Mouse (Mus musculus) lung, postnatal 0 days (tissue): ENCODE data around the gene Cntn5. TPM values are rescaled to one million over a fixed set of nuclear protein-coding genes. Genes with fewer than 3 reads are reported as not detected.
A peak's percentile ranks its signal among the peaks of the same experiment; 100 is the strongest.

Source experiments
- ATAC-seq: fragments of 200-750 bp; cut with Nextera tagmentation; 2 replicates; pipeline ENCODE4 v1.8.0; 2017; ENCODE audit warnings: moderate library complexity
- DNase-seq: peaks from one replicate; pipeline ENCODE4 v3.0.0-alpha.2; 2016; ENCODE audit warnings: low spot score
- H3K27ac ChIP-seq: fragments of 300-500 bp; sonication (generic); 2 replicates; pipeline ENCODE4 v1.5.1; 2014; ENCODE audit warnings: antibody characterized with exemption, mild to moderate bottlenecking, low read length, mixed read lengths
- H3K27me3 ChIP-seq: fragments of 300-500 bp; sonication (generic); replicated peaks from 2 replicates; pipeline ENCODE4 v1.6.1; 2014; ENCODE audit warnings: low read length, mixed read lengths; ENCODE audit not compliant: insufficient read depth
- H3K36me3 ChIP-seq: fragments of 300-500 bp; sonication (generic); 2 replicates; pipeline ENCODE4 v1.6.1; 2014; ENCODE audit warnings: low read length, mixed read lengths; ENCODE audit not compliant: insufficient read depth
- H3K4me1 ChIP-seq: fragments of 300-500 bp; sonication (generic); 2 replicates; pipeline ENCODE4 v1.6.1; 2014; ENCODE audit warnings: antibody characterized with exemption, low read depth, low read length, mixed read lengths; ENCODE audit not compliant: insufficient read depth
- H3K4me2 ChIP-seq: fragments of 300-500 bp; sonication (generic); replicated peaks from 2 replicates; pipeline ENCODE4 v1.6.1; 2014; ENCODE audit warnings: low read depth, mild to moderate bottlenecking, low read length, moderate library complexity, mixed read lengths
- H3K4me3 ChIP-seq: fragments of 300-500 bp; sonication (generic); 2 replicates; pipeline ENCODE4 v1.5.1; 2014; ENCODE audit warnings: low read depth, low read length
- H3K9ac ChIP-seq: fragments of 300-500 bp; sonication (generic); replicated peaks from 2 replicates; pipeline ENCODE4 v1.6.1; 2014; ENCODE audit warnings: low read depth, mild to moderate bottlenecking
- H3K9me3 ChIP-seq: fragments of 300-500 bp; sonication (generic); 2 replicates; pipeline ENCODE4 v1.6.1; 2016; ENCODE audit warnings: low read length, mixed read lengths
- CTCF ChIP-seq: IDR thresholded peaks from 2 replicates; pipeline ENCODE4 v1.5.1; 2016; ENCODE audit warnings: antibody characterized with exemption, mild to moderate bottlenecking
- EP300 ChIP-seq: IDR thresholded peaks from 2 replicates; pipeline ENCODE4 v1.6.1; 2016; ENCODE audit warnings: antibody characterized with exemption, mild to moderate bottlenecking, control low read depth
- WGBS: fragments of 180-500 bp; shearing (Covaris S2); extraction: QIAGEN DNeasy Blood & Tissue Kit; methylation state at CpG from one replicate; pipeline ENCODE4 v1.1.7; 2014; 5-methylcytosine and 5-hydroxymethylcytosine counted together
- polyA plus RNA-seq: library from polyadenylated mRNA; unstranded; fragments of >200 nt; fragmentation: Nextera tagmentation; extraction: Ambion mirVana; gene quantifications from 2 replicates; pipeline ENCODE4 v1.2.1, GENCODE M21; 2015

The Cntn5 gene
- polyA plus RNA-seq, 1 experiment from 2014 or later, result not detected

DNA sequence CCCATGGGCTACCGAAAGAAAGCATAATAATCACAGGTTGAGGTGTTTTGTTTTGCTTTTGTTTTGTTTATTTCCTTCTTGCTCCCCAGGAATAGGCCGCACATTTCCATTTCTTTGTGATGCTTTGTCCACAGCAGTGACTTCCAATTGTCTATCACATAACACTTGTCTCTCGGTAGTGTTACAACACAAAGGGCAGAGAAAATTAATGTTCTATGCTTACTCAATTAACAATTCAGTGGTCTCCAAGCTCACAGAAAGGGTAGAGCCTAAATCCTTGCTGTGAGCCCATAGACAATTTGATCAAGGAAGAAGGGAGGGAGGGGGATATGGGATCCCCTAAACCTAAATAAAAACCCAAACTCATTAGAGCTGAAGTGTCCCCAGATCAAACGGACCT is 671.2 kb downstream of the Cntn5 start:
- H3K4me3 ChIP-seq, result no peak overlapping the region
- H3K27me3 ChIP-seq, result no peaks in the 10 kb centered on the region
- ATAC-seq (no peak), DNase-seq (no peak)
- no peak overlapping the region for H3K9ac ChIP-seq
- no peaks in the 10 kb centered on the region for H3K4me1 ChIP-seq
- no peak overlapping the region for H3K27ac ChIP-seq
- no peak overlapping the region for H3K4me2 ChIP-seq
- WGBS, result 77% methylated on average over 4 of the region's 4 CpGs
- TF ChIP-seq EP300, result no peak
- no peak for TF ChIP-seq CTCF
- H3K36me3 ChIP-seq, result no peaks in the 10 kb centered on the region
- H3K9me3 ChIP-seq, result no peaks in the 10 kb centered on the region; the same call in 1 of the 2 replicates

DNA sequence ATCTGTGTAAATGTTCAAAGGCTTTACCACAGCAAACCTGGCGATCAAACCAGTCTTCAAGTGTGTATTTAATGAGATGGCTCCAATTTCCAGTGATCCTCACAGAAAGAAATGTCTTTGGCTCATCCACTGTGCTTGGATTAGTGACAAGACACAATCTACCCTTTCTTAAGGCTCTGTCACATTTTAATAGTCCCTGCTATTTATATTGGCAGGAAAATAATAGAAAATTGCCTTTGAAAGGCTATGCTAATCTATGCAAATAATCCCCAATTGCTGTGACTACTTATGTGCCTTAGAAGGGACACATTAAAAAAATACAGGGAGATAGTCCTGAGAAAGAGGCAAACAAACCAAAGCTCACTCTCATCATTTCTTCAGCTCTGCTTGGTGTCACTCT is 672.5 kb downstream of the Cntn5 start:
- Histone ChIP-seq H3K4me2 (no peak overlapping the region), H3K27me3 (no peaks in the 10 kb centered on the region), H3K4me1 (no peaks in the 10 kb centered on the region), H3K27ac (no peak overlapping the region), H3K9ac (no peak overlapping the region), H3K4me3 (no peak overlapping the region), H3K36me3 (no peaks in the 10 kb centered on the region), H3K9me3 (no peaks in the 10 kb centered on the region)
- TF ChIP-seq EP300 (no peak), CTCF (no peak)
- DNase-seq, result no peak
- ATAC-seq, result no peak
- WGBS, result 47% methylated on average over 1 of the region's 1 CpGs

DNA sequence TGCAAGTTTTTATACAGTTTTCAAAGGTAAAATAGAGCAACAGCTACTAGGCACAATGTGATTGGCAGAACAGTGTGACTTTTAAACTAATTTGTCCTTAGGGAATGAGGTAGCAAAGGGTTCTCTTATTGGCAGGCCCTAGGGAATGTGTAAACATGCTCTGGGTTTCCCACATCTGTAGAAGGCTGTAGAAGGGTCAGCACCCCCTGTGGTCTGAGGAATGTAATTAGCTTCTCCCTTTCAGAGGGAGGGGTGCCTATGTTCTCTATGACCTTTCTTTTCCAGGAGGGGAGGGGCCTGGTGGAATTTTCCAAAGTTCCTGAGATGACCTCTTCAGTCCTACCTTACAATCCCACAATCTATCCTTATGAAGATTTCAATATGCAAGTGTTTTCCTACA is 673.6 kb downstream of the Cntn5 start:
- TF ChIP-seq CTCF, result no peak
- no peak for TF ChIP-seq EP300
- Histone ChIP-seq H3K4me3 (no peak overlapping the region), H3K4me1 (no peaks in the 10 kb centered on the region), H3K27ac (no peak overlapping the region), H3K27me3 (no peaks in the 10 kb centered on the region), H3K9ac (no peak overlapping the region), H3K36me3 (no peaks in the 10 kb centered on the region), H3K9me3 (no peaks in the 10 kb centered on the region), H3K4me2 (no peak overlapping the region)
- DNase-seq, result no peak
- ATAC-seq, result no peak

DNA sequence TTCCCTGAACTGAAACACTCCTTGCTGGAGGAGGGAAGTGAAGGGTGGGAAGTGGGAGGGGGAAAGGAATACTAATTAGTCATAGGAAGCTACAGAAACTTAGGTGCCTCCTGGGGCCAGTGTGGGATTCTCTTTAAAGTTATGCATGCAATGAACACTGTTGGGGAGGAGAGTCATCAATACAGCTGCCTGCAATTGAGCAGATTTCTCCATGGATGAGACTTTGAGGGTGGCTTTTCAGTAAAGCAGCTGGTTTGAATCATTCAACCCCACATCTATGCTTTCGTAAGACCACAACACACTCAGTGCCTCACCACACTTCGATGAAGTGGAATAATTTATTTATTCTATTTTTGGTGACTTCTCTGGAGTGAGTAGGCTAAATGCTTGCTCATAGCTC is 674.9 kb downstream of the Cntn5 start:
- 33% methylated on average over 2 of the region's 2 CpGs for WGBS
- peak; percentile 83 for ATAC-seq
- Histone ChIP-seq H3K27me3 (no peaks in the 10 kb centered on the region), H3K4me1 (no peaks in the 10 kb centered on the region), H3K27ac (no peak overlapping the region), H3K4me3 (no peak overlapping the region), H3K9ac (no peak overlapping the region), H3K9me3 (no peaks in the 10 kb centered on the region), H3K4me2 (no peak overlapping the region), H3K36me3 (no peaks in the 10 kb centered on the region)
- DNase-seq, result peak; percentile 74
- TF ChIP-seq EP300 (no peak), CTCF (no peak)

DNA sequence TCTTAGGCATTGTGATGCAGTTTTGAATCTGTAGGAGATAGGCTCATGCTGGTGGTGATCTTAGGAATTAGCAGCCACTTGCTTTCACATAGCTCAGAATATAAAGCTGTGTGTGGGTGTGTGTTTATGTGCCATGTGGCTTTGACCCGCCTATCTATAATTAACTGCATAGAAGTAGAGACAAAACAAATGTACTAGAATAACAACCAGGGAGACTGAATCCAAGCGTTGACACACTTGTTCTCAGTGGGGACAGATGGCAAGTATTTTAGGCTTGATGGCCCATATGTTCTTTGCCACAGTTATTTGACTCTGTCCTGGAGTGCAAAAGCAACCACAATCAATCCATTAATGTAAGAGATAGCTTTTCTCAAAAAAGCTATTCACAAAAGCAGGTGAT is 678.6 kb downstream of the Cntn5 start:
- ATAC-seq, result no peak
- H3K27ac ChIP-seq, result no peak overlapping the region
- H3K27me3 ChIP-seq, result no peaks in the 10 kb centered on the region
- H3K4me1 ChIP-seq, result no peaks in the 10 kb centered on the region
- no peak overlapping the region for H3K9ac ChIP-seq
- H3K36me3 ChIP-seq, result no peaks in the 10 kb centered on the region
- H3K9me3 ChIP-seq, result no peaks in the 10 kb centered on the region
- no peak for DNase-seq
- WGBS, result 64% methylated on average over 2 of the region's 2 CpGs
- no peak overlapping the region for H3K4me3 ChIP-seq
- TF ChIP-seq CTCF (no peak), EP300 (no peak)
- H3K4me2 ChIP-seq, result no peak overlapping the region

DNA sequence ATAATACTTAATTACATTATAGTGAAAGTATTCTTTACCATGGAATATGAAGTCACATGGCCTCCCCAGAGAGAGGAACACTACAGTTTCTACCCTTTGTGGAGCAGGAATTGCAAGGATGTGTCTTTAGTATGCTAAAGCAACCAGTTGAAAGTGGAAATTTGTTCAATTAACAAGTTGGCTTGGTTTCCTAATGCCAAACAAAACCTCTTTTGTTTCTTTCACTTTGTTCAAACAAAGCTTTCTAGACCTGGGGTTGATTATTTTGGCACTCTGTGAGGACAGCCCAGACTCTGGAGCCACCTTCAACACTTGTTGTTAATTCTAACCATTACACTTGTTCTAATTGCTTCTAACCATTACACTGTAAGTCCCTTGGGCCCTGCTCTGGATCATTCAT is 718.5 kb downstream of the Cntn5 start:
- no peak for DNase-seq
- Histone ChIP-seq H3K9me3 (no peaks in the 10 kb centered on the region), H3K27ac (no peak overlapping the region)

DNA sequence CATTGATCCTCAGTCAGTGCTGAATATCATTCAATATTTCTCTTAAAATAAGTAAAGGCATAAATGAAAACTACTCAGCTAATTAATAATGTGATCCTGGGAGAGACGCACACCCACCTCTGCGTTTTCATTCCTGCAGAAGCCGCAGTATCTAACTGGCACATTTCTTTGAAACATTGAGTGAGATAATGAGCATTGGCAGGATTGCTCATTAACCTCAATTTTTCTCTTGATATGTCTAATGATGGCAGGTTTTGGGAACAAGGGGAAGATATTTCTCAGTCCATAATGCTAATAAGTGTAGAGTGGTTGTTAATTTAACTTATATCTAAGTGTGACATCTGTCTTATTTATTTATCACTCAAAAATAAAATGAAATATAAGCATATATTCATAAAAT is 734.0 kb downstream of the Cntn5 start:
- Histone ChIP-seq H3K4me2 (no peak overlapping the region), H3K4me3 (no peak overlapping the region), H3K36me3 (no peaks in the 10 kb centered on the region), H3K27me3 (no peaks in the 10 kb centered on the region), H3K9ac (no peak overlapping the region), H3K27ac (no peak overlapping the region), H3K4me1 (no peaks in the 10 kb centered on the region), H3K9me3 (no peaks in the 10 kb centered on the region)
- DNase-seq, result no peak
- 74% methylated on average over 3 of the region's 3 CpGs for WGBS
- no peak for TF ChIP-seq EP300
- TF ChIP-seq CTCF, result no peak
- no peak for ATAC-seq

More for the DNA sequence above, 718.5 kb downstream of the Cntn5 start:
- no peaks in the 10 kb centered on the region for H3K36me3 ChIP-seq
- no peak overlapping the region for H3K9ac ChIP-seq
- no peak for ATAC-seq
- H3K27me3 ChIP-seq, result no peaks in the 10 kb centered on the region
- no peak overlapping the region for H3K4me2 ChIP-seq
- no peak overlapping the region for H3K4me3 ChIP-seq
- H3K4me1 ChIP-seq, result no peaks in the 10 kb centered on the region
- TF ChIP-seq CTCF (no peak), EP300 (no peak)
